Mouse (Mus musculus) E14TG2a.4 (cell line): ENCODE measurements around the gene Psmd8.

ENCODE experiments used
- CTCF ChIP-seq: conservative IDR thresholded peaks from 2 replicates; pipeline ENCODE4 v1.5.1; 2014; ENCODE audit warnings: low read length
- POU5F1 ChIP-seq: IDR thresholded peaks from 2 replicates; pipeline ENCODE4 v1.6.1; 2014; ENCODE audit warnings: low read length, borderline replicate concordance

DNA sequence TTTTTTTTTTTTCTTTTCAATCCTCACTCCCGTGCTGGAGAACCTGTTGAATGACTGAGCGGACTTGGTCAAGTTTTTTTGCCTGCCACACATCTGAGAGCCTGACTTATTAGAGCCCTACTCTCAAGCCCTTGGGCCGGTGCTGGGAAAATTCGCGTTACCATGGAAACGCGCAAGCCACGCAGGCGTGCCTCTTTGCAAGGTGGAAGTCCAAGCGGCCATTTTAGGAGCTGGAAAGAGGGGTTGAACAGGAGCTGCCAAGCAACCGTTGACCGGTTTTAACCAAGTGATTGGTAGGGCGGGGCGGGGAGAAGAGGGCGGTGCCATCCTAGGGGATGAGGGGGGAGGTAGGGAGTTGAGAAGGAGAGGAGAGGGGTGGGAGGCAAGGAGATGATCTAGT is 34.3 kb upstream of the Psmd8 start:
- TF ChIP-seq CTCF (no peak), POU5F1 (no peak)
